Mouse (Mus musculus) activated CD4-positive, CD25-positive, alpha-beta regulatory T cell, adult 9 weeks (primary cell): Measurements from ENCODE around the gene Olfr1297. TPM values are rescaled to one million over a fixed set of nuclear protein-coding genes. Genes with fewer than 3 reads are reported as not detected.

Experiments used
- polyA plus RNA-seq: library from polyadenylated mRNA; unstranded; fragments of 100-300 nt; shearing (Covaris generic); gene quantifications from one replicate; pipeline ENCODE4 v1.2.1, GENCODE M21; 2017

Olfr1297 gene
- polyA plus RNA-seq = not detected

DNA sequence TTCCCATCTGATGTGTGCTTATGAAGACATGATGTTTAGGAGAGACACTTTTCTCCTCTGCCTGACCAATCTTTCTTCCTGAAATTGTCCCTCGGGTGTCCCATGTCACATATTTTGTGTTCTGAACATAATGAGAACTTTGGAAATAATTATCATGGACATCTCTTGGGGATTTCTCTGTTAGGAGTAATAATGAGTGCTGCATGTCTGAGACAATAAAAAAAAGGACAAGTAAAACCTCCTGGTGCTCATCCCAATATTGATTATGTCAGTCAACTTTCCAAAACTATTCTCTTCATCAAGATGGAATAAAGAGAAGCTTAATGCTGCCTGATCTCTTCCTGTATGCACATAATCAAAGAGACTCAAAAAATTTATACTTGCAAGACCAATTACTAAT lies at the start of gene Olfr1297:
Olfr1297 (minus strand) TSS at position 101 of the 400 bp plus-strand sequence.

DNA sequence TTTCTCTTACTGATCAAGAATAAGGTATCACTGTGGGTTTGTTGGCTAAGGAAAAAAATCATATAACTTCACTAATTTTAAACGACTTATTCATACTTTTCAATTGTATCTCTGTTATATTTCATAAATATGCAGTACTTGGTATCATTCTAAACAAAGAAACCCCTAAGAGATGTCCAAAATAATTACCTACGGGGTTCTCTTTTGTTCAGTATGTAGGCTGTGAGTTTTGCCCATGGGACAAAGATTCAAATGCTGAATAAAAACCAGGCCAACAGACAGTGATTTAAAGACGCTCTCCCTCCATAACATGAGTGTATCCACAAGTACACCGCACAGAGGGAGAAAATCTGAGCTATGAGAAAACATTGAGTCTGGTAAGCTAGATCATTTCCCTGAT lies 34.8 kb upstream of the Olfr1297 start, which contains the start of gene Olfr1299:
Olfr1299 (plus strand) TSS at position 301 of the 400 bp plus-strand sequence.

DNA sequence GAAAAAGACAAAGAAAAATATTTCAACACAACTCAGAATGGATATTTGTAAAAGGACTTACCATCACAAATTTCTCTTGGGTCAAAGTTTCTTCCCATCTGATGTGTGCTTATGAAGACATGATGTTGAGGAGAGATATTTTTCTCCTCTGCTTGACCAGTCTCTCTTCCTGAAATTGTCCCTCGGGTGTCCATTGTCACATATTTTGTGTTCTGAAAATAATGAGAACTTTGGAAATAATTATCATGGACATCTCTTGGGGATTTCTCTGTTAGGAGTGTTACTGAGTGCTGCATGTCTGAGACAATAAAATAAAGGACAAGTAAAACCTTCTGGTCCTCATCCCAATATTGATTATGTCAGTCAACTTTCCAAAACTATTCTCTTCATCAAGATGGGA lies 22.8 kb upstream of the Olfr1297 start, which contains the start of gene Olfr1298:
Olfr1298 (minus strand) TSS at position 101 of the 400 bp plus-strand sequence.

DNA sequence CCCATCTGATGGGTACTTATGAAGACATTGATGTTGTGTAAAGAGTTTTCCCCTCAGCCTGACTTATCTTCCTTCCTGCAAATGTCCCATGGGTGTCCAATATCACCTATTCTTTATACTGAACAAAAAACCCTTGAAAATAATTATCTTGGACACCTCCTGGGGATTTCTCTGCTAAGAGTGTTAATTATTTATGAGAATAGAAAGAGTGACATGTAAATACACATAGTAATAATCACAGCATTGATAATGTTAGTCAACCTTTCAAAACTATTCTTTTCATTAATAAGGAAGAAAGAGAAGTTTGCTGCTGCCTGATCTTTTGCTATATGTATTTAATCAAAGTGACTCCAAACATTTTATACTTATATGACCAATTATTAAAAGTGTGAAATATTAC lies 56.7 kb downstream of the Olfr1297 start, which contains the start of gene Olfr1295:
Olfr1295 (minus strand) TSS at position 101 of the 400 bp plus-strand sequence.

Other genes starting within 250 kb of the Olfr1297 start
- gene Olfr1286, start 203.4 kb downstream of the Olfr1297 start, polyA plus RNA-seq = not detected
- not detected for gene Olfr1287, start 177.4 kb downstream of the Olfr1297 start, polyA plus RNA-seq
- gene Olfr1288, start 152.4 kb downstream of the Olfr1297 start, polyA plus RNA-seq = not detected
- not detected for gene Olfr1289, start 145.7 kb downstream of the Olfr1297 start, polyA plus RNA-seq
- not detected for gene Olfr1290, start 132.7 kb downstream of the Olfr1297 start, polyA plus RNA-seq
- gene Olfr1291-ps1, start 129.3 kb downstream of the Olfr1297 start, polyA plus RNA-seq = not detected
- not detected for gene Olfr1293-ps, start 101.3 kb downstream of the Olfr1297 start, polyA plus RNA-seq
- not detected for gene Olfr1294, start 86.2 kb downstream of the Olfr1297 start, polyA plus RNA-seq
- not detected for gene Olfr1295, start 56.8 kb downstream of the Olfr1297 start, polyA plus RNA-seq
- not detected for gene Olfr1298, start 22.7 kb upstream of the Olfr1297 start, polyA plus RNA-seq
- not detected for gene Olfr1299, start 34.9 kb upstream of the Olfr1297 start, polyA plus RNA-seq
- not detected for gene Olfr1301, start 124.5 kb upstream of the Olfr1297 start, polyA plus RNA-seq
- gene Olfr1302, start 150.9 kb upstream of the Olfr1297 start, polyA plus RNA-seq = not detected
- not detected for gene Olfr1303, start 193.8 kb upstream of the Olfr1297 start, polyA plus RNA-seq